Mouse (Mus musculus): Measurements from ENCODE around the gene Diexf. TPM values are rescaled to one million over a fixed set of nuclear protein-coding genes. Genes with fewer than 3 reads are reported as not detected.
A peak's percentile ranks its signal among the peaks of the same experiment; 100 is the strongest.

The Diexf gene
- total and polyA plus RNA-seq, 3 experiments: 7.3 to 10.2 (median 7.8) TPM

GRCm38 (mm10) chr1:193085541-193086020 lies 44.5 kb downstream of the Diexf start:
- TF ChIP-seq CTCF (IDR thresholded peaks at IDR 0.05) (no peak), POLR2A (IDR thresholded peaks at IDR 0.05; ENCODE audit: insufficient read depth, low read depth, low read length) (no peak), EP300 (IDR thresholded peaks at IDR 0.05; ENCODE audit: insufficient read depth, low read depth, low read length) (no peak)
- H3K27me3 ChIP-seq (ENCODE audit: control insufficient read depth, insufficient read depth, low read length): no peaks in the 10 kb centered on the region
- WGBS: 56% methylated on average over 5 of the region's 5 CpGs
- no peaks in the 10 kb centered on the region for H3K79me2 ChIP-seq (replicated peaks; ENCODE audit: control insufficient read depth, insufficient read depth, low read length)
- intact Hi-C loops (cut with DNase I): loop anchor here (5.0 kb wide), 1 partner anchor 298 kb away; no protein-coding TSS in a partner anchor
- H3K27ac ChIP-seq: peak overlapping the region; percentile 72
- H3K4me1 ChIP-seq (ENCODE audit: control insufficient read depth, insufficient read depth, low read length): peaks cover 17% of the 10 kb centered on the region
- no peak overlapping the region for H3K4me3 ChIP-seq
- peak in 1 of 2 experiments; percentile 11 for DNase-seq
- H3K36me3 ChIP-seq (ENCODE audit: control insufficient read depth, insufficient read depth, low read length): no peaks in the 10 kb centered on the region
- H3K9ac ChIP-seq (ENCODE audit: low read depth, low read length): no peak overlapping the region

- Histone ChIP-seq H3K27me3 (ENCODE audit: control insufficient read depth, insufficient read depth, low read length) (no peaks in the 10 kb centered on the region), H3K36me3 (ENCODE audit: control insufficient read depth, insufficient read depth, low read length) (no peaks in the 10 kb centered on the region), H3K4me3 (no peak overlapping the region), H3K9ac (ENCODE audit: low read depth, low read length) (no peak overlapping the region), H3K27ac (no peak overlapping the region), H3K4me1 (ENCODE audit: control insufficient read depth, insufficient read depth, low read length) (peaks cover 12% of the 10 kb centered on the region), H3K79me2 (replicated peaks; ENCODE audit: control insufficient read depth, insufficient read depth, low read length) (no peaks in the 10 kb centered on the region)
- no peak for TF ChIP-seq POLR2A (IDR thresholded peaks at IDR 0.05; ENCODE audit: insufficient read depth, low read depth, low read length)
- TF ChIP-seq CTCF (IDR thresholded peaks at IDR 0.05): no peak
- TF ChIP-seq EP300 (IDR thresholded peaks at IDR 0.05; ENCODE audit: insufficient read depth, low read depth, low read length): no peak
- intact Hi-C loops (cut with DNase I): no loop called here
- WGBS: 97% methylated on average over 1 of the region's 1 CpGs
- no peak for DNase-seq
These were observed 46.1 kb downstream of the Diexf start for GRCm38 (mm10) chr1:193084016-193084415.

DNA sequence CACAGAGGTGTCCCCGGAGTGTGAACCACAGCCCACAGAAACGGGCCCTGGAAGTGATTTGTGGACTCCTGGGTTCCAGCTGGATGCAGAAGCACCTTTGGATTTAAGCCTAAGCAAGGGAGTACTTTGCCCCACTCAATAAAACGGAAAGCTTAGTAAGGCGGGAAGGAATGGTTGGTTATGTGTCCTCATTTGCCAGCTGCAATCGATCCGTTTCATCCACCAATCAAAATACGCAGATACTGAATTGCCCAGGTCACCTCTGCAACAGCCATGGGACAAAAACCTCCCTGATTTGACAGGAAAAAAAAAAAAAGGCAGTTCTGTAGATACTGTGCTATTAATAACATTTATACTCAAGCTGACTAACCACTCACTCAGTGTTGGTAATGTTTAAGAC lies 47.0 kb downstream of the Diexf start:
- WGBS: 85% methylated on average over 7 of the region's 7 CpGs
- no peak for TF ChIP-seq EP300 (IDR thresholded peaks at IDR 0.05; ENCODE audit: insufficient read depth, low read depth, low read length)
- no peak for TF ChIP-seq POLR2A (IDR thresholded peaks at IDR 0.05; ENCODE audit: insufficient read depth, low read depth, low read length)
- TF ChIP-seq CTCF (IDR thresholded peaks at IDR 0.05): no peak
- no peak for DNase-seq
- Histone ChIP-seq H3K79me2 (replicated peaks; ENCODE audit: control insufficient read depth, insufficient read depth, low read length) (no peaks in the 10 kb centered on the region), H3K4me3 (no peak overlapping the region), H3K36me3 (ENCODE audit: control insufficient read depth, insufficient read depth, low read length) (no peaks in the 10 kb centered on the region), H3K9ac (ENCODE audit: low read depth, low read length) (no peak overlapping the region), H3K4me1 (ENCODE audit: control insufficient read depth, insufficient read depth, low read length) (peaks cover 10% of the 10 kb centered on the region), H3K27ac (no peak overlapping the region), H3K27me3 (ENCODE audit: control insufficient read depth, insufficient read depth, low read length) (no peaks in the 10 kb centered on the region)
- intact Hi-C loops (cut with DNase I): no loop called here

DNA sequence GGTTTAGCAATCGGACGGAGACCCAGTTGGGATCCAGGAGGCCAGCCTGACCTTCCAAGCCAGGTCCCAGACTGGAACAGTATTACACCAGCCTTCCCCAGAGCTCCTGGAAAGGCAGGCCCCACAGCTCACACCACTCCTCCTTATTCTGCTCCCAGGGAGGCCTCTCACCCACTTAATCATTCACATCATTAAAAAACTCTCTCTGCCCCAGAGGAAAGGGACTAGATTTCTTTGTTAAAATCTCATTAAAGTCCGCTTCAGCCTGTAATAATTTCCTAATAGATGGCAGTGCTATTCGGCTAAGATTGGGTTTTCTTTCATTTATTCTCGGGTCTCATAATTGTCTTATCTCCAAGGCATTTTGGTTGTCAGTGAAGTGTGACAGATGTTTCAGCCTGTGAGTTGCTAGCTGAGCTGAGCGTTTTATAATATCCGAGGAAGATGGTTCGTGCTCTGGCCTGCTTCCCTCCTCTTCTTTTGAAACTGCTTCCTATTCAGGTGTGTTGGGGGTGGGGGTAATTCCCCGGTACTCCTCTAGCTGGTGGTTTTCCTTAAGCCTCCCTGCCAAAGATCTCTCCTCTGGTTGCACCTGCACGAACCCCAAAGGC lies 47.7 kb downstream of the Diexf start:
- Histone ChIP-seq H3K27me3 (ENCODE audit: control insufficient read depth, insufficient read depth, low read length) (no peaks in the 10 kb centered on the region), H3K27ac (no peak overlapping the region), H3K36me3 (ENCODE audit: control insufficient read depth, insufficient read depth, low read length) (no peaks in the 10 kb centered on the region), H3K9ac (ENCODE audit: low read depth, low read length) (no peak overlapping the region), H3K79me2 (replicated peaks; ENCODE audit: control insufficient read depth, insufficient read depth, low read length) (no peaks in the 10 kb centered on the region), H3K4me1 (ENCODE audit: control insufficient read depth, insufficient read depth, low read length) (peaks cover 10% of the 10 kb centered on the region), H3K4me3 (no peak overlapping the region)
- WGBS: 61% methylated on average over 10 of the region's 10 CpGs
- no peak for DNase-seq
- no peak for TF ChIP-seq CTCF (IDR thresholded peaks at IDR 0.05)
- TF ChIP-seq POLR2A (IDR thresholded peaks at IDR 0.05; ENCODE audit: insufficient read depth, low read depth, low read length): no peak
- no peak for TF ChIP-seq EP300 (IDR thresholded peaks at IDR 0.05; ENCODE audit: insufficient read depth, low read depth, low read length)
- intact Hi-C loops (cut with DNase I): no loop called here

DNA sequence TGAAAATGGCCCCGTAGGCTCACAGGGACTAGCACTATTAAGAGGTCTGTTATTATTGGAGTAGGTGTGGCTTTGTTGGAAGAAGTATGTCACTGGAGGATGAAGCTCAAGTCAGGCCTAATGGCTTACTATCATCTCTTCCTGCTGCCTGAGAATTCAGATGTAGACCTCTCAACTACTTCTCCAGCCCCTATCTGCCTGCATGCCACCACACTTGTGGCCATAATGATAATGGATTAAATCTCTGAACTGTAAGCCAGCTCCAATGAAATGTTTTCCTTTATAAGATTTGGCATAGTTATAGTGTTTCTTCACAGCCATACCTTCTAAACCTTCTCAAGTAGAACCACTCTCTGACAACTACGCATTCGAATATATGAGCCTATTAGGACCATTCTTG lies 67.5 kb downstream of the Diexf start:
- Histone ChIP-seq H3K4me3 (no peak overlapping the region), H3K79me2 (replicated peaks; ENCODE audit: control insufficient read depth, insufficient read depth, low read length) (no peaks in the 10 kb centered on the region), H3K27me3 (ENCODE audit: control insufficient read depth, insufficient read depth, low read length) (no peaks in the 10 kb centered on the region), H3K4me1 (ENCODE audit: control insufficient read depth, insufficient read depth, low read length) (no peaks in the 10 kb centered on the region), H3K36me3 (ENCODE audit: control insufficient read depth, insufficient read depth, low read length) (no peaks in the 10 kb centered on the region), H3K9ac (ENCODE audit: low read depth, low read length) (no peak overlapping the region), H3K27ac (no peak overlapping the region)
- no peak for TF ChIP-seq POLR2A (IDR thresholded peaks at IDR 0.05; ENCODE audit: insufficient read depth, low read depth, low read length)
- no peak for TF ChIP-seq CTCF (IDR thresholded peaks at IDR 0.05)
- TF ChIP-seq EP300 (IDR thresholded peaks at IDR 0.05; ENCODE audit: insufficient read depth, low read depth, low read length): no peak
- intact Hi-C loops (cut with DNase I): no loop called here
- DNase-seq: no peak
- 86% methylated on average over 3 of the region's 3 CpGs for WGBS

GRCm38 (mm10) chr1:193060167-193060566 lies 69.9 kb downstream of the Diexf start:
- Histone ChIP-seq H3K79me2 (replicated peaks; ENCODE audit: control insufficient read depth, insufficient read depth, low read length) (no peaks in the 10 kb centered on the region), H3K4me1 (ENCODE audit: control insufficient read depth, insufficient read depth, low read length) (no peaks in the 10 kb centered on the region), H3K9ac (ENCODE audit: low read depth, low read length) (no peak overlapping the region), H3K4me3 (no peak overlapping the region), H3K27me3 (ENCODE audit: control insufficient read depth, insufficient read depth, low read length) (no peaks in the 10 kb centered on the region), H3K27ac (no peak overlapping the region), H3K36me3 (ENCODE audit: control insufficient read depth, insufficient read depth, low read length) (no peaks in the 10 kb centered on the region)
- no peak for DNase-seq
- intact Hi-C loops (cut with DNase I): no loop called here
- WGBS: 77% methylated on average over 2 of the region's 2 CpGs
- no peak for TF ChIP-seq CTCF (IDR thresholded peaks at IDR 0.05)
- TF ChIP-seq POLR2A (IDR thresholded peaks at IDR 0.05; ENCODE audit: insufficient read depth, low read depth, low read length): no peak
- TF ChIP-seq EP300 (IDR thresholded peaks at IDR 0.05; ENCODE audit: insufficient read depth, low read depth, low read length): no peak

Measured in heart, adult 2 months (tissue).